Mouse (Mus musculus) kidney, postnatal 0 days (tissue): ENCODE measurements at regions not wholly inside any gene's neighbourhood (a gene's known extent, or its start where the extent isn't known, plus 50 kb on each side); places are given as distances from the start of the nearest gene placed in this dataset.

Experiments
- ATAC-seq: fragments of 200-750 bp; cut with Nextera tagmentation; replicated peaks from 2 replicates; pipeline ENCODE4 v1.8.0; 2017; ENCODE audit warnings: low read depth, moderate number of reproducible peaks, moderate TSS enrichment, moderate library complexity; ENCODE audit not compliant: low FRiP score
- DNase-seq: peaks from one replicate; pipeline ENCODE4 v3.0.0-alpha.2; 2016; ENCODE audit warnings: low spot score
- H3K27ac ChIP-seq: fragments of 300-500 bp; sonication (generic); 2 replicates; pipeline ENCODE4 v1.5.1; 2014; ENCODE audit warnings: mild to moderate bottlenecking
- H3K27me3 ChIP-seq: fragments of 300-500 bp; sonication (generic); 2 replicates; pipeline ENCODE4 v1.6.1; 2014; ENCODE audit warnings: low read length, mixed read lengths; ENCODE audit not compliant: insufficient read depth
- H3K36me3 ChIP-seq: fragments of 300-500 bp; sonication (generic); 2 replicates; pipeline ENCODE4 v1.6.1; 2014; ENCODE audit warnings: low read length, mixed read lengths; ENCODE audit not compliant: insufficient read depth
- H3K4me1 ChIP-seq: fragments of 300-500 bp; sonication (generic); replicated peaks from 2 replicates; pipeline ENCODE4 v1.6.1; 2014; ENCODE audit warnings: antibody characterized with exemption, low read length, mixed read lengths; ENCODE audit not compliant: insufficient read depth
- H3K4me2 ChIP-seq: fragments of 300-500 bp; sonication (generic); 2 replicates; pipeline ENCODE4 v1.6.1; 2014; ENCODE audit warnings: mild to moderate bottlenecking, low read length, moderate library complexity, mixed read lengths
- H3K4me3 ChIP-seq: fragments of 300-500 bp; sonication (generic); replicated peaks from 2 replicates; pipeline ENCODE4 v1.5.1; 2014; ENCODE audit warnings: low read depth, low read length
- H3K9ac ChIP-seq: fragments of 300-500 bp; sonication (generic); 2 replicates; pipeline ENCODE4 v1.6.1; 2014; ENCODE audit warnings: low read depth, low read length
- H3K9me3 ChIP-seq: fragments of 300-500 bp; sonication (generic); replicated peaks from 2 replicates; pipeline ENCODE4 v1.6.1; 2016; ENCODE audit warnings: low read length, inconsistent platforms, mixed read lengths
- CTCF ChIP-seq: IDR thresholded peaks from 2 replicates; pipeline ENCODE4 v1.5.1; 2016; ENCODE audit warnings: antibody characterized with exemption, low read depth, mild to moderate bottlenecking, moderate library complexity
- WGBS: fragments of 180-500 bp; shearing (Covaris S2); extraction: QIAGEN DNeasy Blood & Tissue Kit; methylation state at CpG from one replicate; pipeline ENCODE4 v1.1.7; 2014; 5-methylcytosine and 5-hydroxymethylcytosine counted together

- Histone ChIP-seq H3K4me1 (no peaks in the 10 kb centered on the region), H3K4me2 (no peak overlapping the region), H3K36me3 (no peaks in the 10 kb centered on the region), H3K27me3 (no peaks in the 10 kb centered on the region), H3K27ac (no peak overlapping the region), H3K9me3 (no peaks in the 10 kb centered on the region), H3K4me3 (no peak overlapping the region), H3K9ac (no peak overlapping the region)
- no peak for DNase-seq
- TF ChIP-seq CTCF, result no peak
- WGBS, result 85% methylated on average over 8 of the region's 8 CpGs
- no peak for ATAC-seq
These were observed 62.4 kb upstream of the 1700016C15Rik start for GRCm38 (mm10) chr1:177667041-177667791.

GRCm38 (mm10) chr1:177670576-177670975 is 59.0 kb upstream of the 1700016C15Rik start:
- TF ChIP-seq CTCF, result no peak
- ATAC-seq (no peak), DNase-seq (no peak)
- H3K27ac ChIP-seq, result no peak overlapping the region
- no peaks in the 10 kb centered on the region for H3K4me1 ChIP-seq
- no peaks in the 10 kb centered on the region for H3K27me3 ChIP-seq
- H3K4me3 ChIP-seq, result no peak overlapping the region
- H3K36me3 ChIP-seq, result no peaks in the 10 kb centered on the region
- WGBS, result 92% methylated on average over 1 of the region's 1 CpGs
- H3K9me3 ChIP-seq, result no peaks in the 10 kb centered on the region
- H3K4me2 ChIP-seq, result no peak overlapping the region
- H3K9ac ChIP-seq, result no peak overlapping the region

DNA sequence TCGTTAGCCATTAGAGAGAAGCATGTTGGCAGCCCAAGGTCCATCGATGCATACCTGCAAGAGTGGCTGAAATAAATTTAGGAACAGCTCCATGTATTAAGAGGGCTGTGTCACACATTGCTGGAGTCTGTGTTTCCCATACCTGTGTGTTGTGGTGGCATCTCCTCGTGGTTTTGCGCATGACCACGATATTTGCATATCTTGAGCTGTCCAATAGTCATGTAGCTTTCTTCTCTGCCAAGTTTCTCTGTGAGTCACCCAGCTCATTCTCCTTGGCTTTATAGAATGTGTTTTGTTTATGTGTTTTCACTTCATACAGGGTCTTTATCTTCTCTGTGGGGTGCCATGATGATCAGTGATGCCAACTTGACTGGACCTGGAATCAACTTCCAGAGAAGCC is 53.0 kb upstream of the 1700016C15Rik start:
- TF ChIP-seq CTCF, result no peak
- no peak overlapping the region for H3K27ac ChIP-seq
- no peak overlapping the region for H3K4me3 ChIP-seq
- no peaks in the 10 kb centered on the region for H3K9me3 ChIP-seq
- H3K4me1 ChIP-seq, result no peaks in the 10 kb centered on the region
- WGBS, result 87% methylated on average over 5 of the region's 5 CpGs
- H3K36me3 ChIP-seq, result no peaks in the 10 kb centered on the region
- H3K27me3 ChIP-seq, result no peaks in the 10 kb centered on the region
- no peak for ATAC-seq
- no peak for DNase-seq
- no peak overlapping the region for H3K9ac ChIP-seq
- no peak overlapping the region for H3K4me2 ChIP-seq

DNA sequence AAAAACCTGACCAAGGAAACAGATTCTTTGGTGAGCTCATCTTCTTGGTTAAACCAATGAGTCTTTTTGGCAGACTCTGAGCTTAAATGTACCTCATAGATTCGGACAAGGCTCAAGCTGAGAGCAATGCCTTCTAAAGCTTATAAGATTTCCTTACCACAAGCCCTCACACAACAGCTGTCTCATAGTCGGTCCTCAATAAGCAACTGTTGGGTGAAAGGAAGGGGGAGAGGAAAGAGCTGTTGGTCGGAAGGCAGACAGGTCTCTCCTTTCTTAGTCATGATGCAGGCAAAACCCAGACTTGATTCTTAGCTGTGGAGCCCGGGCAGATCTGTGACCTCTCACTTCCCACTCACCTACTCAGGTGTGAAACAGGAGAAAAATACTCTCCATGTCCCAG is 50.8 kb upstream of the 1700016C15Rik start:
- no peaks in the 10 kb centered on the region for H3K27me3 ChIP-seq
- no peak for TF ChIP-seq CTCF
- DNase-seq (no peak), ATAC-seq (no peak)
- no peak overlapping the region for H3K9ac ChIP-seq
- 94% methylated on average over 4 of the region's 4 CpGs for WGBS
- no peaks in the 10 kb centered on the region for H3K4me1 ChIP-seq
- H3K9me3 ChIP-seq, result no peaks in the 10 kb centered on the region
- H3K36me3 ChIP-seq, result no peaks in the 10 kb centered on the region
- no peak overlapping the region for H3K27ac ChIP-seq
- H3K4me2 ChIP-seq, result no peak overlapping the region
- H3K4me3 ChIP-seq, result no peak overlapping the region
